Mouse (Mus musculus): ENCODE data around the gene Foxk2. TPM values are rescaled to one million over a fixed set of nuclear protein-coding genes. Genes with fewer than 3 reads are reported as not detected.

Gene Foxk2
- polyA plus RNA-seq, 1 experiment from 2014 or later, result 3.9 TPM

- Histone ChIP-seq H3K9ac (peak overlapping the region; percentile 77), H3K4me2 (peak overlapping the region; percentile 77), H3K4me1 (replicated peaks) (peaks cover 65% of the 10 kb centered on the region), H3K9me3 (replicated peaks) (no peaks in the 10 kb centered on the region), H3K4me3 (replicated peaks) (peak overlapping the region; percentile 87), H3K27ac (peak overlapping the region; percentile 99), H3K36me3 (peaks cover 18% of the 10 kb centered on the region), H3K27me3 (no peaks in the 10 kb centered on the region)
- WGBS (ENCODE audit: insufficient replicate concordance), result 18% methylated on average over 9 of the region's 9 CpGs
- ATAC-seq (ENCODE audit: low read depth), result no peak
- peak; percentile 61 for DNase-seq
Observed at GRCm38 (mm10) chr11:121235475-121236238, 24.1 kb upstream of the Foxk2 start.

GRCm38 (mm10) chr11:121236564-121237344 is 23.0 kb upstream of the Foxk2 start, which contains the start of gene Narf:
Narf (plus strand) TSS chr11:121237253.
- Histone ChIP-seq H3K36me3 (peaks cover 29% of the 10 kb centered on the region), H3K27ac (peak within 1 kb of the TSS; percentile 99), H3K9me3 (replicated peaks) (no peaks in the 10 kb centered on the region), H3K4me3 (replicated peaks) (peak within 1 kb of the TSS; percentile 87), H3K9ac (peak within 1 kb of the TSS; percentile 95), H3K4me1 (replicated peaks) (peaks cover 65% of the 10 kb centered on the region), H3K27me3 (no peaks in the 10 kb centered on the region), H3K4me2 (peak within 1 kb of the TSS; percentile 77)
- DNase-seq (peak; percentile 100), ATAC-seq (ENCODE audit: low read depth) (peak; percentile 93)
- under 1% methylated on average over 50 of the region's 50 CpGs for WGBS (ENCODE audit: insufficient replicate concordance)

- H3K9ac ChIP-seq, result peak overlapping the region; percentile 95
- 1% methylated on average over 28 of the region's 28 CpGs for WGBS (ENCODE audit: insufficient replicate concordance)
- H3K27ac ChIP-seq, result peak overlapping the region; percentile 99
- DNase-seq (peak; percentile 61), ATAC-seq (ENCODE audit: low read depth) (peak; percentile 21; the same call in 1 of the 2 replicates)
- H3K4me2 ChIP-seq, result peak overlapping the region; percentile 75
- no peaks in the 10 kb centered on the region for H3K9me3 ChIP-seq (replicated peaks)
- H3K4me1 ChIP-seq (replicated peaks), result peaks cover 65% of the 10 kb centered on the region
- H3K27me3 ChIP-seq, result no peaks in the 10 kb centered on the region
- peak overlapping the region; percentile 87 for H3K4me3 ChIP-seq (replicated peaks)
- H3K36me3 ChIP-seq, result peaks cover 37% of the 10 kb centered on the region
Observed at GRCm38 (mm10) chr11:121237345-121238128, 22.3 kb upstream of the Foxk2 start.

GRCm38 (mm10) chr11:121239669-121240068 is 20.1 kb upstream of the Foxk2 start:
- Histone ChIP-seq H3K9ac (peak overlapping the region; percentile 95), H3K4me2 (peak overlapping the region; percentile 75), H3K36me3 (peaks cover 58% of the 10 kb centered on the region), H3K4me3 (replicated peaks) (peak overlapping the region; percentile 87), H3K27me3 (no peaks in the 10 kb centered on the region), H3K9me3 (replicated peaks) (no peaks in the 10 kb centered on the region), H3K4me1 (replicated peaks) (peaks cover 47% of the 10 kb centered on the region), H3K27ac (peak overlapping the region; percentile 99)
- DNase-seq (peak; percentile 64), ATAC-seq (ENCODE audit: low read depth) (peak; percentile 65)
- 31% methylated on average over 2 of the region's 2 CpGs for WGBS (ENCODE audit: insufficient replicate concordance)

DNA sequence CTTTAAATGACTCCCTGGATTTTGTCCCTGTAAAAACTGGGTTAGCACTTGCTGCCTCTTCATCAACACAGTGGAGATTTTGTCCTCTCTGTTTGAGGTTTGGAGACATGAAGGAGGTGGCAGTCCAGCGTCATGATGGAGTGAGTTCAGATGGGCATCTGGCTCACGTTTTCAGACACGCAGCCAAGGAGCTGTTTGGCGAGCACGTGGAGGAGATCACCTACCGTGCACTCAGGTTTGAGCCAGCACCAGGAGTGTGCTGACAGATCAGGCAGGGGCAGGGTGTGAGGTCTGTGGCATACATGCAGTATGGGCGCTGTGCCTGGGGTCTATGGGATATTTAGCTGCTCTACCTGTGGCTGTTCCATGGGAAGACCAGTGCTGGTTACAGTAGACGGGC is 9.6 kb upstream of the Foxk2 start:
- WGBS (ENCODE audit: insufficient replicate concordance), result 91% methylated on average over 8 of the region's 8 CpGs
- Histone ChIP-seq H3K27ac (no peak overlapping the region), H3K9me3 (replicated peaks) (no peaks in the 10 kb centered on the region), H3K27me3 (no peaks in the 10 kb centered on the region), H3K4me3 (replicated peaks) (no peak overlapping the region), H3K4me2 (no peak overlapping the region), H3K36me3 (peaks cover 99% of the 10 kb centered on the region), H3K9ac (no peak overlapping the region), H3K4me1 (replicated peaks) (no peaks in the 10 kb centered on the region)
- DNase-seq (no peak), ATAC-seq (ENCODE audit: low read depth) (no peak)

DNA sequence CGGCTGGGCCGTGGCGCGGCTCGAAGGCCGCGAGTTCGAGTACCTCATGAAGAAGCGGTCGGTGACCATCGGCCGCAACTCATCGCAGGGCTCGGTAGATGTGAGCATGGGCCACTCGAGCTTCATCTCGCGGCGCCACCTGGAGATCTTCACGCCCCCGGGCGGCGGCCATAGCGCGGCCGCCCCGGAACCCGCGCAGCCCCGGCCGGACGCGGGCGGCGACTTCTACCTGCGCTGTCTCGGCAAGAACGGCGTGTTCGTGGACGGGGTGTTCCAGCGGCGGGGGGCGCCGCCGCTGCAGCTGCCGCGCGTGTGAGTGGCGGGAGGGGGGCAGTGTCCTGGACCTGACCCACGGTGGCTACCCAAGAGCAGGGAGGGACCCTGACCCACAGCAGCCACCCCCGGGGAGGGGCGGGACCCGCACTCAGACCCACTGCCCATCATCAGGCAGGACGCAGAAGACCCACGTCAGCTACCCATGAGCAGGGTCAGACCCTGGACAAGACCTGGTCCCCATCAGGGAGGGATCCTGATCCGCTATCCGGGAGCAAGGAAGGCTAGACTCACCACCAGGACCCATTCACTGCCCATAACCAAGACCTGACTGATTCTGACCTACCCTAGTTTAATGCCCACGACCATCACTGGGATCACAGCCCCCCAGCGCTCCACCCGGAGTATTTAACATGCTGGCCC is 569 bp downstream of the Foxk2 start:
- peak; percentile 31 for DNase-seq
- Histone ChIP-seq H3K9ac (peak overlapping the region; percentile 99), H3K4me1 (replicated peaks) (peaks cover 44% of the 10 kb centered on the region), H3K36me3 (peaks cover 53% of the 10 kb centered on the region), H3K9me3 (replicated peaks) (no peaks in the 10 kb centered on the region), H3K27ac (peak overlapping the region; percentile 83), H3K4me2 (peak overlapping the region; percentile 94), H3K27me3 (no peaks in the 10 kb centered on the region), H3K4me3 (replicated peaks) (peak overlapping the region; percentile 98)
- peak; percentile 39 for ATAC-seq (ENCODE audit: low read depth)
- WGBS (ENCODE audit: insufficient replicate concordance), result under 1% methylated on average over 59 of the region's 60 CpGs

DNA sequence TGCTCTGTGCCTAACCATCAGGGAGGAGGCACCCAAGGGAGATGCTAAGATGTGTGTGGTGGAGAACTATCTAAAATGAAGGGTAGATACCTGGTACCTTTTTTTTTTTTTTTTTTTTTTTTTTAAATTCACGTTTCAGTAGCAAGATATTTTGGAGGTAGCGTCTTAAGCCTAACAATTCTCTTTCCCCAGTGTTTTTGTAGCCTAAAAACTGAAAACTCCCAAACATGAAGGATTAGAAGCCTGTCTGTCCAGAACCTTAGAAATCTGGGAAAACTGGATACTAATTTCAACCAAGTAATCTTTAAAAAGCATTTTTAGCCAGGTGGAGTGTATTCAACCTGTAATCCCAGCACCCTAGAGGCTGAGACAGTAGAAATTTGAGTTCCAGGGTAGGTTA is 1.3 kb downstream of the Foxk2 start:
- no peaks in the 10 kb centered on the region for H3K9me3 ChIP-seq (replicated peaks)
- peak overlapping the region; percentile 83 for H3K27ac ChIP-seq
- H3K9ac ChIP-seq, result peak overlapping the region; percentile 99
- ATAC-seq (ENCODE audit: low read depth) (no peak), DNase-seq (no peak)
- H3K4me2 ChIP-seq, result peak overlapping the region; percentile 94
- H3K4me3 ChIP-seq (replicated peaks), result peak overlapping the region; percentile 98
- peaks cover 44% of the 10 kb centered on the region for H3K4me1 ChIP-seq (replicated peaks)
- H3K36me3 ChIP-seq, result peaks cover 50% of the 10 kb centered on the region
- WGBS (ENCODE audit: insufficient replicate concordance), result 43% methylated on average over 2 of the region's 2 CpGs
- H3K27me3 ChIP-seq, result no peaks in the 10 kb centered on the region

DNA sequence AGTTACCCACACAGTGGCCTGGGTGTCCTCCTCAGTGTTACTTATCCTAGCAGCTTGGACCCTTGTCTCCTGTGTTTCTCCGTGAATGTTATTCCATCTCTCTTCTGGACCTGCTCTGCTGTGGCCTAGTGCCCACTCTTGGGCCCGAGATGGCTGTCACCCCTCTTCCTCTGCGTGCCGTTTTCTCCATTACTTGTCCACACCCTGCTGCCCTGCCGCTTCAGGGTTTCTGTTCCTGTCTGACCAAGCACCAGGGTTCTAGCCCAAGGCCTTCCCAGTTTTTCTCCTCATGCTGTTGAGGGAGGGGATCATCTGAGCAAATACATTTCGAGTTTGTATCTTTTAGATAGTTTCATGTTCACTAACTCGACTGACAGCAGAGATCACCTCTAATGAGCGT is 17.7 kb downstream of the Foxk2 start:
- H3K27ac ChIP-seq, result no peak overlapping the region
- H3K4me1 ChIP-seq (replicated peaks), result peaks cover 41% of the 10 kb centered on the region
- peaks cover 20% of the 10 kb centered on the region for H3K36me3 ChIP-seq
- WGBS (ENCODE audit: insufficient replicate concordance), result 76% methylated on average over 8 of the region's 8 CpGs
- no peak overlapping the region for H3K4me2 ChIP-seq
- DNase-seq, result no peak
- H3K4me3 ChIP-seq (replicated peaks), result no peak overlapping the region
- no peaks in the 10 kb centered on the region for H3K9me3 ChIP-seq (replicated peaks)
- H3K9ac ChIP-seq, result no peak overlapping the region
- ATAC-seq (ENCODE audit: low read depth), result no peak
- no peaks in the 10 kb centered on the region for H3K27me3 ChIP-seq

DNA sequence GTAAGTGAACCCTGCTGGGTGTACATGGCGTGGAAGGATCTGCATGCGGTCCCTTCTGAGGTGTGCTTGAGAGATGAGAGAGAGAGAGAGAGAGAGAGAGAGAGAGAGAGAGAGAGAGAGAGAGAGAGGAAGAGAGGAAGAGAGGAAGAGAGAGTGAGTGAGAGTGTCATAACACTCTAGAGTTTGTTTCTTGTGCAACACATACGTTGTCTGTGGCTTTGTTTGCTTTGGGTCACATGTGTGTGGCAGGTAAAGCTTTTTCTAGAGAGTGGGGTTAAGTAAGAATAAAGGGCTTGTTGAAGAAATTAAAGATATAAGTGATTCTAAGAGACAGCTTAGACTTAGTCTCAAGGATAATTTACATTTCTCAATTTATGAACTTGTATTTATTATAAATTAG is 18.2 kb downstream of the Foxk2 start:
- Histone ChIP-seq H3K27ac (no peak overlapping the region), H3K4me1 (replicated peaks) (peaks cover 46% of the 10 kb centered on the region)
- 84% methylated on average over 3 of the region's 3 CpGs for WGBS (ENCODE audit: insufficient replicate concordance)

DNA sequence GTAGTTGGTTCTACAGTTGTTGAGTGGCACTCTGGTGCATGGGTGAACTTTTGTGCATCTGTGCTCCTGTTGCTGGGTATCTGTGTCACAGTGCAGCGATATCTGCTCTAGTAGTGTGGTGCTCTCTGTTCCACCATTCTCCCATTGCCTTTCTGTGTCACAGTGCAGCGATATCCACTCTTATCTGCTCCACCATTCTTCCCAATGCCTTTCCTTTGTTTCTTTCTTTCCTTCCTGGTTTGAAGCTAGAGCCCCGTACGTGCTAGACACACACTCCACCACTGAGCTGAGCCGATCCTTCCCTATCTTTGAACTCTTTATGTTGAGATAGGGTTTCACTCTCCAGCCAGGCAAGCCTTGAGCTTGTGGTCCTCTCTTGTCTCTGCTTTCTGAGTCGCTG is 23.1 kb downstream of the Foxk2 start:
- ATAC-seq (ENCODE audit: low read depth) (peak; percentile 80), DNase-seq (no peak)
- 18% methylated on average over 6 of the region's 6 CpGs for WGBS (ENCODE audit: insufficient replicate concordance)
- Histone ChIP-seq H3K4me1 (replicated peaks) (peaks cover 43% of the 10 kb centered on the region), H3K9ac (peak overlapping the region; percentile 20; the same call in 1 of the 2 replicates), H3K36me3 (peaks cover 39% of the 10 kb centered on the region), H3K27ac (peak overlapping the region; percentile 50; the same call in 1 of the 2 replicates), H3K4me3 (replicated peaks) (no peak overlapping the region), H3K4me2 (peak overlapping the region; percentile 4; the same call in 1 of the 2 replicates), H3K9me3 (replicated peaks) (no peaks in the 10 kb centered on the region), H3K27me3 (no peaks in the 10 kb centered on the region)

More for the DNA sequence above, 18.2 kb downstream of the Foxk2 start:
- Histone ChIP-seq H3K36me3 (peaks cover 16% of the 10 kb centered on the region), H3K4me3 (replicated peaks) (no peak overlapping the region), H3K27me3 (no peaks in the 10 kb centered on the region), H3K9ac (no peak overlapping the region), H3K4me2 (no peak overlapping the region), H3K9me3 (replicated peaks) (no peaks in the 10 kb centered on the region)
- ATAC-seq (ENCODE audit: low read depth) (no peak), DNase-seq (no peak)

Data from liver, embryonic 13.5 days (tissue).